Mouse (Mus musculus): ENCODE results near the gene Cd59b. TPM values are rescaled to one million over a fixed set of nuclear protein-coding genes. Genes with fewer than 3 reads are reported as not detected.

Cd59b gene
- total RNA-seq (2023) = 1 to 10 TPM in 1 of 2 experiments, not detected in 1; 1.9 TPM

GRCm38 (mm10) chr2:104069704-104070185, at the start of gene Cd59b:
Gene Cd59b, plus strand, starts transcription at chr2:104069849.

GRCm38 (mm10) chr2:104027458-104028138, 42.1 kb upstream of the Cd59b start, which contains the start of gene Fbxo3:
Gene Fbxo3, plus strand, starts transcription at chr2:104027721.

GRCm38 (mm10) chr2:104028139-104028723, 41.4 kb upstream of the Cd59b start, which contains the start of gene 4931422A03Rik:
Gene 4931422A03Rik, minus strand, starts transcription at chr2:104028361.

DNA sequence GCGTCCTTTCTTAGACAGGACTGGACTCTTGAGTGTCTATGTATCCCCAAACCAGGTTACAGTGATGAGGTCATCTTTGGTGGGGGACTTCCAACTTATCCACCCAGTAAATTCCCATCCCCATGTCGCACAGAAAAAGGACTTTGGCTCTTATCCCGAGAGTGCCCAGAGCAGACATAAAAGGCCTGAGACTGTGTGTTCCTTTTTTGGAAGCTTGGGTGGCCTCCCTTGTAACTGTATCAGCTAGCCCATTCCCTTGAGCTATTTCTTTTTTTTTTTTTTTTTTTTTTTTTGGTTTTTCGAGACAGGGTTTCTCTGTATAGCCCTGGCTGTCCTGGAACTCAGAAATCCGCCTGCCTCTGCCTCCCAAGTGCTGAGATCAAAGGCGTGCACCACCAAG, 4.1 kb upstream of the Cd59b start, which contains the start of gene Gm10912:
TSS of gene Gm10912 (plus strand) at position 301 of the 400 bp plus-strand sequence.

DNA sequence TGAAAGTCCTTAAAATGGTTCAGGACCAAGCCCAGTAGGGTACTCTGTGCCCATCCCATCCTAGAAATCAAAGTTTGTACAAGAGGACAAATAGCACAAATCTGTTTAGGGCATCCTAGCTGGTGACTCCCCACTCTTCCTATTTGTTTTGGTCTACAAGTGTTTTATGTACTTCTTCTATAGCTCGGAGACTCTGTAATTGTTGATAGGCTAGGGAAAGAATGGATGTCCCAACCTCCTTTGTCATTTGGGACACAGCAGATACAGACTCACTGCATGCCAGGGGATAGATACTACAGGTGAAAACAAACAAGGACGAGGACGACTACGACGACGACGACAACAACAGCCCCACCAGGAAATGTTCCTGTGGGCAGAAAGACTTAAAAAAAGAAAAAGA, 1.2 kb upstream of the Cd59b start, which contains the start of gene Gm10799:
TSS of gene Gm10799 (minus strand) at position 101 of the 400 bp plus-strand sequence.

GRCm38 (mm10) chr2:104095741-104096213, 26.1 kb downstream of the Cd59b start, which contains the start of gene Cd59a:
Gene Cd59a, plus strand, starts transcription at chr2:104095801.

GRCm38 (mm10) chr2:104122505-104123378, 53.1 kb downstream of the Cd59b start, which contains the start of gene A930018P22Rik:
Gene A930018P22Rik, plus strand, starts transcription at chr2:104122769.

Other genes starting within 250 kb of the Cd59b start
- gene Lmo2, start 111.9 kb upstream of the Cd59b start, total RNA-seq (2023) = 10 to 100 TPM; 89.4 to 90.2 TPM
- gene Fbxo3, start 42.1 kb upstream of the Cd59b start, total RNA-seq (2023) = 10 to 100 TPM; 34.6 to 35.7 TPM
- gene 4931422A03Rik, start 41.5 kb upstream of the Cd59b start, total RNA-seq (2023) = not detected
- gene Gm10912, start 4.0 kb upstream of the Cd59b start, total RNA-seq (2023) = not detected
- not detected for gene Gm10799, start 1.3 kb upstream of the Cd59b start, total RNA-seq (2023)
- 1 to 10 TPM in 1 of 2 experiments, under 1 TPM in 1; 0.71 to 1.4 TPM for gene Cd59a, start 26.0 kb downstream of the Cd59b start, total RNA-seq (2023)
- gene A930018P22Rik, start 52.9 kb downstream of the Cd59b start, total RNA-seq (2023) = not detected